Mouse (Mus musculus) olfactory bulb, adult 2 months (tissue): ENCODE results near the gene Cntn6.

Experiments used
- CTCF ChIP-seq: fragments of 200-500 bp; IDR thresholded peaks from 2 replicates; pipeline ENCODE4 v1.5.1; 2012; ENCODE audit warnings: low read depth, mild to moderate bottlenecking, low read length, moderate library complexity; ENCODE audit not compliant: insufficient read depth
- POLR2A ChIP-seq: fragments of 200-500 bp; IDR thresholded peaks from 2 replicates; pipeline ENCODE4 v1.6.1; 2012; ENCODE audit warnings: mild to moderate bottlenecking, low read depth, low read length, moderate library complexity; ENCODE audit not compliant: insufficient read depth

- TF ChIP-seq CTCF (no peak), POLR2A (no peak)
Measured at GRCm38 (mm10) chr6:104885829-104886228, 393.2 kb downstream of the Cntn6 start.
